Mouse (Mus musculus) heart, embryonic 14.5 days (tissue): ENCODE measurements at regions not wholly inside any gene's neighbourhood (a gene's known extent, or its start where the extent isn't known, plus 50 kb on each side); places are given as distances from the start of the nearest gene placed in this dataset.

ENCODE experiments used
- ATAC-seq: fragments of 200-750 bp; cut with Nextera tagmentation; 2 replicates; pipeline ENCODE4 v1.8.0; 2017; ENCODE audit warnings: low read depth, moderate TSS enrichment; ENCODE audit not compliant: insufficient number of reproducible peaks, insufficient read depth, low FRiP score
- H3K27ac ChIP-seq, 2 experiments: fragments of 200-500 bp in 1 of 2; fragments of 300-500 bp in 1 of 2; sonication (generic) in 1 of 2; replicated peaks in 1 of 2; 2 replicates each; pipeline ENCODE4 v1.5.1; 2012 to 2014; ENCODE audit warnings: low read depth in 2 of 2, low read length in 2 of 2, control low read depth in 1 of 2, mild to moderate bottlenecking in 1 of 2, mixed read lengths in 1 of 2; ENCODE audit not compliant: control insufficient read depth in 1 of 2, insufficient read depth in 1 of 2
- H3K27me3 ChIP-seq: fragments of 300-500 bp; sonication (generic); 2 replicates; pipeline ENCODE4 v1.6.1; 2014; ENCODE audit warnings: mild to moderate bottlenecking, low read length, control low read depth; ENCODE audit not compliant: control insufficient read depth, insufficient read depth
- H3K36me3 ChIP-seq: fragments of 300-500 bp; sonication (generic); 2 replicates; pipeline ENCODE4 v1.6.1; 2014; ENCODE audit warnings: mild to moderate bottlenecking, control low read depth, low read length, mixed read lengths; ENCODE audit not compliant: control insufficient read depth, insufficient read depth
- H3K4me1 ChIP-seq, 2 experiments: fragments of 200-500 bp in 1 of 2; fragments of 300-500 bp in 1 of 2; sonication (generic) in 1 of 2; 2 replicates each; pipeline ENCODE4 v1.6.1; 2012 to 2014; ENCODE audit warnings: low read length in 2 of 2, control low read depth in 1 of 2, mixed read lengths in 1 of 2; ENCODE audit not compliant: control insufficient read depth in 2 of 2, insufficient read depth in 2 of 2
- H3K4me2 ChIP-seq: fragments of 300-500 bp; sonication (generic); 2 replicates; pipeline ENCODE4 v1.6.1; 2014; ENCODE audit warnings: mild to moderate bottlenecking, low read length
- H3K4me3 ChIP-seq, 2 experiments: fragments of 200-500 bp in 1 of 2; fragments of 300-500 bp in 1 of 2; sonication (generic) in 1 of 2; 2 replicates each; pipeline ENCODE4 v1.5.1; 2012 to 2014; ENCODE audit warnings: low read length in 2 of 2, mild to moderate bottlenecking in 2 of 2, control low read depth in 1 of 2, low read depth in 1 of 2, moderate library complexity in 1 of 2; ENCODE audit not compliant: control insufficient read depth in 1 of 2, insufficient read depth in 1 of 2
- H3K9ac ChIP-seq: fragments of 300-500 bp; sonication (generic); 2 replicates; pipeline ENCODE4 v1.6.1; 2014; ENCODE audit warnings: mild to moderate bottlenecking, low read length
- H3K9me3 ChIP-seq: fragments of 300-500 bp; sonication (generic); 2 replicates; pipeline ENCODE4 v1.6.1; 2016; ENCODE audit warnings: low read length, control low read depth; ENCODE audit not compliant: control insufficient read depth
- WGBS: fragments of 180-500 bp; shearing (Covaris S2); extraction: QIAGEN DNeasy Blood & Tissue Kit; methylation state at CpG from one replicate; pipeline ENCODE4 v1.1.7; 2014; 5-methylcytosine and 5-hydroxymethylcytosine counted together

DNA sequence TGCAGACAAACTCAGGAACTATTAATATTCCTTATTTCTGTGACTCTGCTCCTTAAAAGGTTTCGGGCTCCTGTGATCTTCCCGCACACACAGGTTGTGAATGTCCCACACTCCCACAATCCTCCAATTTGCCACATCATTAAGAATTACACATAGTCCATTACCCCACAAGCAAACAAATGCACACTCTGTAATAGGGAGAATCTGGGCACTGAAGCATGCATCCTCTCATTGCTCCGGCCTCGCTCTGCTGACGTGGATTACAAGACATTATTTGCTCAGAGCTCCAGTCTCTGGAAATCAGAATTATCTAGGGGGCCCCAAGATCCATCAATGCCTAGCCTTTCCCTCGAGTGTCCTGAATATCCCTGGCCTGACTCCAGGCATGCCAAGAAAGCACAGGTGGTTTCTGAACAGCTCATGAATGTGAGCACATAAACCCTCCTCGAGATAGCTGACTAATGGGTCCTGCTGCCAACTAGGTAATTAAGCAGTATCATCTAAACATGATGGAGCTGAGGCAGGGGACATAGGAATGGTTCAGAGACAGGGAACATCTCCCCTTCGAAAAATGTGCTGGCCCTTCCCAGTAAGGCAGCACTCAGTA lies 504.2 kb downstream of the Epha4 start:
- no peaks in the 10 kb centered on the region for H3K27me3 ChIP-seq
- H3K4me2 ChIP-seq: no peak overlapping the region
- no peak for ATAC-seq
- H3K4me3 ChIP-seq: no peak overlapping the region
- no peaks in the 10 kb centered on the region for H3K9me3 ChIP-seq
- 72% methylated on average over 8 of the region's 8 CpGs for WGBS
- no peaks in the 10 kb centered on the region for H3K4me1 ChIP-seq
- no peak overlapping the region for H3K27ac ChIP-seq
- H3K36me3 ChIP-seq: no peaks in the 10 kb centered on the region
- no peak overlapping the region for H3K9ac ChIP-seq

DNA sequence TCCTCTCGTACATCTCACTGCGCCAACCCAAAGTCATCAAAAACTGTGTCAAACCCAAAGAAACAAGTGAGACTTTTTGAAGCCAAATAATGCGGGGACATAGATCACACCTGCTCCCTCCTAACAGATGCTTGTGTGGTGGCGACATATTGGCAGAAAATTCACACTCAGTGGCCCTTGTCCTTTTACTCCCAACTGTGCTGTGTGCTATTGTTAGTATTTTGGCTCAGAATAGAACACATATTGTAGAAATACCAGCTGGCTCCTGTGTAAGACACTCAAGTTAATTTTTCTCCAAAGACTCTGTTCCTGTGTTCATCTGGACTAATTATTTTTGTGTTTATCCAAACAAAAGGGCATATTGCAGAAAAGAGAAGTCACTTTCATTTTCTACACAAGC lies 487.2 kb downstream of the Epha4 start:
- WGBS: 90% methylated on average over 4 of the region's 4 CpGs
- Histone ChIP-seq H3K27me3 (no peaks in the 10 kb centered on the region), H3K27ac (no peak overlapping the region), H3K4me1 (no peaks in the 10 kb centered on the region), H3K36me3 (no peaks in the 10 kb centered on the region), H3K4me3 (no peak overlapping the region), H3K9ac (no peak overlapping the region), H3K4me2 (no peak overlapping the region), H3K9me3 (no peaks in the 10 kb centered on the region)
- no peak for ATAC-seq

DNA sequence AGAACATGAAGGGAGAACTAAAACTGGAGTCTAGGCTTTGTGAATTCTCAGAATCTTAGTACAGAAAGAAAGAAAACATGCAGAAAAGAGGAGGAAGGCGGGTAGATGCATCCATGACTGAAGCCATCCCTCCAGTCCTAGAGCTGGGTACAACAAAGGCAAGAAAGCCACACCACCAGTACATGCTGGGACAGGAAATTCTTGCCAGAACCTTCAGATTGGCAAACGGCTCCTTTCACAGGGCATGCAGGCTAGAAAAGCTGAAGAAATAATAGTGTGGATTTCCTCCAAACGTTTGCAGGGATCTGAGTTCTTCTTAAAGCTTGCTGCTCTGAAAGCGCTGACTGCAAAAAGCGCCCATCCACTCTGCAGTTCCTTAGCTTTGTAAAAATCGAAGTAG lies 486.7 kb downstream of the Epha4 start:
- no peak for ATAC-seq
- no peak overlapping the region for H3K27ac ChIP-seq

GRCm38 (mm10) chr1:77029091-77029490 lies 485.8 kb downstream of the Epha4 start:
- Histone ChIP-seq H3K4me2 (no peak overlapping the region), H3K27me3 (no peaks in the 10 kb centered on the region), H3K9me3 (no peaks in the 10 kb centered on the region), H3K4me3 (no peak overlapping the region), H3K4me1 (no peaks in the 10 kb centered on the region), H3K9ac (no peak overlapping the region), H3K27ac (no peak overlapping the region), H3K36me3 (no peaks in the 10 kb centered on the region)
- ATAC-seq: no peak
- 88% methylated on average over 6 of the region's 6 CpGs for WGBS

More for the DNA sequence above, 486.7 kb downstream of the Epha4 start:
- Histone ChIP-seq H3K4me2 (no peak overlapping the region), H3K9me3 (no peaks in the 10 kb centered on the region), H3K27me3 (no peaks in the 10 kb centered on the region), H3K4me3 (no peak overlapping the region), H3K4me1 (no peaks in the 10 kb centered on the region), H3K36me3 (no peaks in the 10 kb centered on the region), H3K9ac (no peak overlapping the region)
- WGBS: 77% methylated on average over 6 of the region's 6 CpGs

GRCm38 (mm10) chr1:77043749-77044564 lies 470.9 kb downstream of the Epha4 start:
- ATAC-seq: no peak
- Histone ChIP-seq H3K4me3 (no peak overlapping the region), H3K27me3 (no peaks in the 10 kb centered on the region), H3K4me2 (no peak overlapping the region), H3K4me1 (peaks cover 6 to 18% of the 10 kb centered on the region in 2 experiments), H3K9me3 (0 out of 2 replicates have a peak, but pooled peaks cover 4% of the 10 kb centered on the region), H3K27ac (peak overlapping the region; percentile 41 to 53; a peak in 2 of 4 replicates), H3K36me3 (no peaks in the 10 kb centered on the region), H3K9ac (no peak overlapping the region)
- WGBS: 50% methylated on average over 14 of the region's 14 CpGs

DNA sequence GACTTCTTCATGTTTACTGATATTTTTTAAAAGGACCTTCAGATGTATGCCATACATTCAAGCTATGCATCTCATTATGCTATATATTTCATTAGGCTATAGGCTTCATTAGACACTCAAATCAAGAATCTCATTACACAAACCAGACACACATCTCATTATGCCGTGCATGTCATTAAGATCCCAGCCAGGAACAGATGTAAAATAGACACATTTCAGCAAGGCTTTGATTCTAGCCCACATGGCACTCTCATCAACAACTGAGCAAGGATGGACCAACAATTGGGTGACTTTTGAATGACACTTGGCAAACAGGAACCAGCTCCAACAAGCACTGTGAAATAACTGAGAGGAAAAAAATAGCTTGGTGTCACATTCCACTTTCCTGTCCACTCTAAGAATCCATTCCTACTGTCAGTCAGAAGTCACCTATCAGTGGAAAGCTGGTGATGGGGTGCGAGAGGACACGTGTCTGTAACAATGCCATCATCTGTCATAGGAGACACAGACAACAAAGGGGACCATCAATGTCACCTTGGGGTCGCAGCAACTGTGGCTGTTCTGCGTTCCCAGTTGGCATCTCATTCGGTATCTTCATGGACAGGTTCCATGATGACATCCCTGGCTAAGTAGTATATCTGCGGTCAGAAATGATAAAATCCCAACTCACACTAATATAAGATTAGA lies 466.0 kb downstream of the Epha4 start:
- Histone ChIP-seq H3K36me3 (no peaks in the 10 kb centered on the region), H3K27ac (peak overlapping the region in 1 of 2 experiments; percentile 21; a peak in 1 of 4 replicates), H3K4me1 (peaks cover 0 to 20% of the 10 kb centered on the region in 2 experiments; a peak in 3 of 4 replicates), H3K4me2 (no peak overlapping the region), H3K9ac (no peak overlapping the region), H3K9me3 (no peaks in the 10 kb centered on the region), H3K4me3 (no peak overlapping the region), H3K27me3 (no peaks in the 10 kb centered on the region)
- peak; percentile 43; the same call in 1 of the 2 replicates for ATAC-seq
- 40% methylated on average over 7 of the region's 7 CpGs for WGBS

DNA sequence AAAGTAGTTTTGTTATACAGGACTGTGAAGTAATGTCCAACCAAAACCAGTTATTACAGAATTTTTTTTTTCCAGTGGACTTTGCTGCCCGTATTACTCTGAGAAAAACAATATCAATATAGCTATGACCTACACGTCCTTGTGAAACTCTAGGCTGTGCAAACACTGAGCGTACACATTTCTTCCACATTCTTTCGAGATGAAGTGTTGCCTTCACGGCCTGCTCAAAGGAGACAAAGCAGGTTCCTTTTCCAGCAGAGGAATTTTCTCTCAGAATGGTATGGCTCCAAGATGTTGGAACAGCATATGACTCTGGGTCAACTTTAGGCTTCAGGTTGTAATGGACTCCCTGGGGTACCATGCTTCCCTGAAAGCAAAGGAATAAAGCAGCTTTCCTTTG lies 463.6 kb downstream of the Epha4 start:
- Histone ChIP-seq H3K9ac (no peak overlapping the region), H3K4me2 (no peak overlapping the region), H3K4me1 (peaks cover 0 to 14% of the 10 kb centered on the region in 2 experiments; a peak in 3 of 4 replicates), H3K27me3 (no peaks in the 10 kb centered on the region), H3K9me3 (no peaks in the 10 kb centered on the region), H3K36me3 (no peaks in the 10 kb centered on the region), H3K4me3 (no peak overlapping the region), H3K27ac (peak overlapping the region in 1 of 2 experiments; percentile 30; a peak in 1 of 4 replicates)
- 24% methylated on average over 5 of the region's 5 CpGs for WGBS
- ATAC-seq: no peak
